Mouse (Mus musculus) neural tube, embryonic 15.5 days (tissue): ENCODE data around the gene Srp68. TPM values are rescaled to one million over a fixed set of nuclear protein-coding genes. Genes with fewer than 3 reads are reported as not detected.

Experiments
- ATAC-seq: fragments of 200-750 bp; cut with Nextera tagmentation; 2 replicates; pipeline ENCODE4 v1.8.0; 2017; ENCODE audit warnings: mild to moderate bottlenecking, moderate TSS enrichment, moderate library complexity; ENCODE audit not compliant: low FRiP score
- H3K27ac ChIP-seq: fragments of 300-500 bp; sonication (generic); replicated peaks from 2 replicates; pipeline ENCODE4 v1.5.1; 2015; ENCODE audit warnings: mild to moderate bottlenecking, inconsistent platforms
- H3K27me3 ChIP-seq: fragments of 300-500 bp; sonication (generic); replicated peaks from 2 replicates; pipeline ENCODE4 v1.6.1; 2015; ENCODE audit warnings: inconsistent platforms
- H3K36me3 ChIP-seq: fragments of 300-500 bp; sonication (generic); 2 replicates; pipeline ENCODE4 v1.6.1; 2015; ENCODE audit warnings: inconsistent platforms
- H3K4me1 ChIP-seq: fragments of 300-500 bp; sonication (generic); 2 replicates; pipeline ENCODE4 v1.6.1; 2015; ENCODE audit warnings: inconsistent platforms
- H3K4me2 ChIP-seq: fragments of 300-500 bp; sonication (generic); 2 replicates; pipeline ENCODE4 v1.6.1; 2015; ENCODE audit warnings: inconsistent platforms, mild to moderate bottlenecking, moderate library complexity
- H3K4me3 ChIP-seq: fragments of 300-500 bp; sonication (generic); replicated peaks from 2 replicates; pipeline ENCODE4 v1.5.1; 2015; ENCODE audit warnings: mild to moderate bottlenecking, inconsistent platforms
- H3K9ac ChIP-seq: fragments of 300-500 bp; sonication (generic); replicated peaks from 2 replicates; pipeline ENCODE4 v1.6.1; 2015; ENCODE audit warnings: mild to moderate bottlenecking, inconsistent platforms
- H3K9me3 ChIP-seq: fragments of 300-500 bp; sonication (generic); replicated peaks from 2 replicates; pipeline ENCODE4 v1.6.1; 2016; ENCODE audit warnings: inconsistent platforms
- WGBS: fragments of 180-500 bp; shearing (Covaris S2); methylation state at CpG from one replicate; pipeline ENCODE4 v1.1.7; 2015; ENCODE audit warnings: mixed read lengths; 5-methylcytosine and 5-hydroxymethylcytosine counted together
- polyA plus RNA-seq: library from polyadenylated mRNA; unstranded; fragments of >200 nt; fragmentation: Nextera tagmentation; extraction: Ambion mirVana; gene quantifications from 2 replicates; pipeline ENCODE4 v1.2.1, GENCODE M21; 2015

Srp68 gene
- polyA plus RNA-seq, 1 experiment from 2014 or later: 64.2 TPM

DNA sequence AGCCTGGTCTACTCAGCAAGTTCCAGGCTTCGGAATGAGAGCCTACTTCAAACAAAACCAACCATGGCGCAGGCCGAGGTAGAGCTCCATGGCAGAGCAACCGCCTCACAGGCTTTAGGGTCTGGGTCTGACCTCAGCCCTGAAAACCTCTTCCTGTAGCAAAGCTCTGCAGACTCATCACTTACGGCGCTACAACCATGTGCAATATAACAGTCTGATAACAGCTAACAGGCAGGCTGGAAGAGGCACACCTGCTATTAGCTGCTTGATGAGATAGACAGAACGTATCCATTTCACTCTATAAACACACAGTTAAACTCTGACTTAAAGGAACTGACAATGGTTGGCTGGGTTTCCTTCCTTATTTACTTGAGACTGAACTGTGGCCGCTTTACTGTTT is 14.6 kb downstream of the Srp68 start:
- Histone ChIP-seq H3K27ac (no peak overlapping the region), H3K4me2 (no peak overlapping the region), H3K9me3 (no peaks in the 10 kb centered on the region), H3K9ac (no peak overlapping the region), H3K4me3 (no peak overlapping the region), H3K4me1 (no peaks in the 10 kb centered on the region), H3K36me3 (peaks cover 91% of the 10 kb centered on the region), H3K27me3 (no peaks in the 10 kb centered on the region)
- 94% methylated on average over 8 of the region's 8 CpGs for whole genome bisulfite sequencing
- no peak for ATAC-seq

DNA sequence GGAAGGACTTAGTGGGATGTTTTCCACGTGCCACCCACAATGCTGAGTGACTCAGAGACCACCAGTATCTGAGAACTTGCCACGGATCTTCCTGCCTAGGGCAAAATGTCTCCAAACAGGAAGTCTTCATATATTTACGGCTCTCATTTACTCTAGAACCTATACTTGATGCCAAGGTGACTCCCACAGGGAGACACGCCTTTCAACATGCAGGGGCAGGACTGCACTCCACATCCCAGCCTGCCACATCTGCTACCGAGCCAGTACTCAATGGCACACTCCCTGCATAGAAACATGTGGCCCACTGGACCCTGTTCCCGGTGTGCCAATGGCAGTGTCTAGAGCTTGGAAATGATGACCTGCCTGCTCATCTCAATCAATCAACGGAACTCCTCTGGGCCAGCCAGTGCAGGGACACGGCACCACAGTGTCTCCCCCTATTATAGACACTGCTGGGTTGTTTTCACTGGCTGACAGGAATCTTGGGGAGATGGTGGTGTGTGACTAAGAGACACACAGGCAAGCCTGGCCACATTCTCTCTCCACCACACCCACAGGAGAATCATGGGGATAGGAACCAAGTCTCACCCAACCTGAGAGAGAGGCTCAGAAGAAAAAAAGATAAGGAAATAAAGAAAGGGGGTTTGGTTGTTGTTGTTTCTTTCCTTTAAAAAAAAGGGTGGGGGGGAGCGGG is 17.9 kb downstream of the Srp68 start:
- H3K27ac ChIP-seq: no peak overlapping the region
- H3K4me3 ChIP-seq: no peak overlapping the region
- H3K4me1 ChIP-seq: no peaks in the 10 kb centered on the region
- no peak for ATAC-seq
- H3K36me3 ChIP-seq: peaks cover 91% of the 10 kb centered on the region
- H3K9me3 ChIP-seq: no peaks in the 10 kb centered on the region
- H3K27me3 ChIP-seq: no peaks in the 10 kb centered on the region
- H3K4me2 ChIP-seq: no peak overlapping the region
- no peak overlapping the region for H3K9ac ChIP-seq
- WGBS: 85% methylated on average over 9 of the region's 9 CpGs

DNA sequence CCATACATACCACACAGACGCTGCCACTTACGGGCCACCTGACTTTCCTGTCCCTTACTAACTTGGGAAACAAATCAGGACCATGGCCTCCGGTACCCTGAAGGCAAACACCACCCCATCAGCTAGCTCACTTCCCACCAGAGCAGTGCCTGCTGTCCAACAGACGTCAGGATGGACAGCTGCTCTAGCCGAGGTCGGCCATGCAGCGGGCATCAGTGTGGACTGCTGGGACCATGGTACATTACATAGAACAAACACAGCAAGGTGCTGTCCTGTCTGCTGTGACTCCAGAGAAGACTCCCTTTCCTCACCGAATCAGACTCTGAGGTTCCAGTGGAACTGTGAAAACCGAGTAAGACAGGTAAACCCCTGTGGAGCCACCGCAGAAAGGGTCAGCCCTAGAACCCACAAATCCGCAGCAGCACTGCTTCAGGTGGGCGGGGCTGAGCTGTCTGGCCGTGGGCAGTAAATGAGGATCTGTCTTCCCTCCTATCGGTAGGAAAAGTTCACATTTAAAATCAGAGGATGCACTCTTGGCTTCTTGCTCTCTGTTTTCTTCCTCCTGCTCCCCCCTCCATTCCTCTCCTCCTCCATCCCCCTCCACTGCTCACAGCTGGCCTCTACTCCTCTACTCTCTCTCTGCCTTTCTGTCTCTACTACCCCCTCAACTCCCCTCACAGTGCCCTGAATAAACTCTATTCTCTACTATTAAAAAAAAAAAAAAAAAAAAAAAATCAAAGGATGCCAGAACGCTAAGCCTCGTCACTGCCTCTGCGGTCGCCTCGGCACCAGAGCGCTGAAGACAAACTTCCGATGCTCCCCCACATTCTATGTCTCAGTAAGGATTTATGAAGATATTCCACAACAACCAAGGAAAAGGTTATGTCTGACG is 18.7 kb downstream of the Srp68 start:
- H3K36me3 ChIP-seq: peaks cover 91% of the 10 kb centered on the region
- 85% methylated on average over 22 of the region's 22 CpGs for WGBS
- ATAC-seq: no peak

DNA sequence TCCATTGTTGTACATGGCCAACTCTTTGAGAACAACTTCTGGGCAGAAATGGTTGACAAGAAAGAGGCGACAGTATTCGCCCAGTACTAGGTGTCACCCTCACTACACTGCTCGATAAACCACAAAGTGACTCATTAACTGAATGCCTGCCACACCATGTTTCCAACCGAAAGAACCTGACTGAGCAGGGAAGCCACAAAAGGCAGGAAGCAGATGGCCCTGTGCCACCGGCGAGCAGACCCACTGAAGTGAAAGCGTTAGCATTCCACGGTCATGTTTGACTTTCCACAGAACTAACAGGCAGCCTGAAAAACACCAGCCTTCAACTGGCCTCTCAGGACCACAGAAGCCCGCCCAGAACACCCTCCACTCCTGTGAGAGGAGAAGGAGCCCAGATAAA is 19.4 kb downstream of the Srp68 start:
- Histone ChIP-seq H3K9ac (no peak overlapping the region), H3K4me1 (no peaks in the 10 kb centered on the region), H3K4me3 (no peak overlapping the region), H3K9me3 (no peaks in the 10 kb centered on the region), H3K27ac (no peak overlapping the region), H3K4me2 (no peak overlapping the region), H3K36me3 (peaks cover 91% of the 10 kb centered on the region), H3K27me3 (no peaks in the 10 kb centered on the region)
- ATAC-seq: no peak
- 80% methylated on average over 9 of the region's 9 CpGs for WGBS

More for the DNA sequence above, 18.7 kb downstream of the Srp68 start:
- no peaks in the 10 kb centered on the region for H3K9me3 ChIP-seq
- H3K4me2 ChIP-seq: no peak overlapping the region
- H3K27me3 ChIP-seq: no peaks in the 10 kb centered on the region
- H3K4me3 ChIP-seq: no peak overlapping the region
- H3K9ac ChIP-seq: no peak overlapping the region
- no peak overlapping the region for H3K27ac ChIP-seq
- no peaks in the 10 kb centered on the region for H3K4me1 ChIP-seq

DNA sequence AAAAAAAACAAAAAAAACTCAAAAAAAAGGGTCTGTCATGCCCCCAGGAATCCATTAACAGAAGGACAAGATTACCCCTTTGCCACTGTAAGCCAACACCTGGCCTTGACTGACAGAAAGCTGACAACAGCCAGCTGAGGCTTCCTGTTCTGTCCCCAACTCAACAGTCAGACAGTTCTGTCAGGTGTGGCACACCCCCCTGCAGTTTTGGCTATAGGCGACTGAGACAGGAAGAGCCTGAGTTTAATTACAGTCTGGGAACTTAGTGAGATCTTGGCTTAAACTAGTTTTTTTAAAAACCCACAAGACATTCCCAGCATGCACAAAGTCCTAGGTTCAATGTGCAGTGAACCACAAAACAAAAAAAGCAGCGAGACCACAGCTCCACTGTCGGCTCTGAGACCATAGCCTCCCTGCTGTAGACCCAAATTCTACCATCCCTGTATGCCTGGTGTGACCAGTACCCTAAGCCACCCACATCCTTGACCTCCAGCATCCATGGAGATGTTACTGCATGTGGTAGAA is 20.9 kb downstream of the Srp68 start:
- Histone ChIP-seq H3K4me1 (no peaks in the 10 kb centered on the region), H3K4me2 (no peak overlapping the region), H3K9me3 (no peaks in the 10 kb centered on the region), H3K27me3 (no peaks in the 10 kb centered on the region), H3K9ac (no peak overlapping the region), H3K27ac (no peak overlapping the region), H3K4me3 (no peak overlapping the region), H3K36me3 (peaks cover 92% of the 10 kb centered on the region)
- WGBS: 87% methylated on average over 3 of the region's 3 CpGs
- no peak for ATAC-seq

DNA sequence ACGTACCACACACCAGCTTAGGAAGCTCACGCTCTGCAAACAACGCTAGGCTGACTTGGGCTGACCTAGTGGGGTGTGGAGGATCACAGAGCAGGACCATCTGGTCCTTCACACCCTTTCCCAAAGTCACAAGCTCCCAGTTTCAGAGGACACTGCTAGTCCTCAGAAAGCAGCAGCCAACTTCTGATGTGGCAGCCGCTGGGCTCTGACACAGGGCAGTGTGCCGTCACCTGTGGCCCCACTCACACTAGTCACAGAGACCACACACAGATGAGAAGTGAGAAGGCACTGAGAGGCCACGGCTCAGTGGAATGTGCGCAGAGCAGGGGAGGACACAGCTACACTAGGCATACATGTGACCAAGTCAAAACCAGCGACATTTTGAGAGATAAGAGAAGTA is 23.1 kb downstream of the Srp68 start:
- no peaks in the 10 kb centered on the region for H3K4me1 ChIP-seq
- no peak overlapping the region for H3K4me2 ChIP-seq
- H3K36me3 ChIP-seq: peaks cover 97% of the 10 kb centered on the region
- H3K27me3 ChIP-seq: no peaks in the 10 kb centered on the region
- 92% methylated on average over 8 of the region's 8 CpGs for WGBS
- no peak for ATAC-seq
- H3K4me3 ChIP-seq: no peak overlapping the region
- H3K27ac ChIP-seq: no peak overlapping the region
- no peak overlapping the region for H3K9ac ChIP-seq
- H3K9me3 ChIP-seq: no peaks in the 10 kb centered on the region

DNA sequence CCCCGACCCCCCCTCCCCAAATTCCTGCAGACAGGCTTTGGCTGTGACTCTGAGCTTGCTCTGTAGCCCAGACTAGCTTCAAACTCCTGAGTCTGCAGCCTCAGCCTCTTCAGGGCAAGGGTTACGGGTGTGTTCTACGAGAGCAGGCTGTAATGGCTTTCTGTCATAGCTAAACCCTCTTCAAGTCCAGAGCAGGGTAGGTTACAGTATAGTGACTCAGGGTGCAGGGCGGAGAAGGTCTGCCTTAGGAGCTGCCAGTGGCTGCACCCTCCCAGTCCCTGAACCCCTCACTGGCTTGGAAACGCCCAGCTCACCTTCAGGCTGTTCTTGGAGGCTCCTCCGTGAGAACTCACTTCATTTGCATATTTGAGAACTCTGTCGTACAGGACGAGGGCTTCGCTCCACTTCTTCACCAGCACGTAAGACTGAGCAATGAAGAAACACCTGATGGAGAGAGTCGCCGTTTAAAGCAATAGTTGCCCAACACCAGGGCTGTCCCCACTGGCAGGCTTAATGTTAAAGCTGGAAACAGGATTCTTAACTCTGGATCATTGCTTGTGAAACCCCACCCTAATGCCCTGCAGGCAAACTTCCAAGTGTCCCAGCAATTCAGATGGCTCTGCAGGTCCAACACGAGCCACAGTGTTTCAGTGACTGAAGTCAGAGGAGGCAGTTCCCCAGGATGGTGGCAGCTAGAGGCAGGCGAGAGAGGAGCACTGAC is 26.4 kb downstream of the Srp68 start:
- no peak for ATAC-seq
- WGBS: 86% methylated on average over 14 of the region's 14 CpGs

DNA sequence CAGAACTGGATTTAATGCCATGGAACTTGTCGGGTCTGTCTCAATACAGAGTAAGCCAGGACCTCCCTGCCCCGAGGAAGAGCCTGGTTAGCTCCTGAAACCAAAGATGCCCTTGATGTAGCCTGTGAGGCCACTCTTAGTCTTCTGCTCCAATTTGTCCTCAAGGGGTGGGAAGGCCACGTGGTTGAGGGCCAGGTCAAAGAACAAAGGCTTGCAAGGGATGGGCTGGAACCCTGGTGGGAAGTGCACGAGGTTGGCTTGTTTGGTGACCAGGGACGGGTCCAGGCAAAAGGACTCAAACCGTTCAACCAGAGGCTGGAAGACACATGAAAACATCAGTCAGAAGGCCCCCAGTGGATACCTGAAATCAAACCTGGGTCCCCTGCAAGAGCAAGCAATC is 28.4 kb downstream of the Srp68 start:
- Histone ChIP-seq H3K4me1 (no peaks in the 10 kb centered on the region), H3K4me2 (no peak overlapping the region), H3K36me3 (peaks cover 78% of the 10 kb centered on the region), H3K9me3 (no peaks in the 10 kb centered on the region), H3K27me3 (no peaks in the 10 kb centered on the region), H3K9ac (no peak overlapping the region), H3K27ac (no peak overlapping the region), H3K4me3 (no peak overlapping the region)
- 80% methylated on average over 6 of the region's 6 CpGs for WGBS
- no peak for ATAC-seq

More for the DNA sequence above, 26.4 kb downstream of the Srp68 start:
- Histone ChIP-seq H3K4me2 (no peak overlapping the region), H3K4me3 (no peak overlapping the region), H3K9ac (no peak overlapping the region), H3K36me3 (peaks cover 99% of the 10 kb centered on the region), H3K27me3 (no peaks in the 10 kb centered on the region), H3K4me1 (no peaks in the 10 kb centered on the region), H3K9me3 (no peaks in the 10 kb centered on the region), H3K27ac (no peak overlapping the region)

DNA sequence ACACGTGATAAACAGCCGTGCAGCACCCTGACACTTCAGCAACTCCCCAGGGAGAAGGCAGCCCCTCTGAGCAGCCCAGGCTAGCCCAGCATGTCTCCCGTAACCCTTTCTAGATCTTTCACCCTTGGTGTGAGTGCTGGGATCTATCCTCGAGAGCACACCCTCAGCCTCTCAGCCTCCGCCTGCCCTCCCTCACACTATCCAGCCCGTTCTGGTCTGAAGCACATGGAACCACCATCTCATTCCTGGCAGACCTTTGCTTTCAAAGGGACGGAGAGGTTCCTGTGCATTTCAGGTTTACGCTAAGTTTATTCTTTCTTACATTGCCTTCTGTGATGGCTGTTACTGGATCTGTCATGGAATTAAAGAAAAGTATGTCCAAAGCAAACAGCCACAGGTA is 29.4 kb downstream of the Srp68 start:
- Histone ChIP-seq H3K4me1 (no peaks in the 10 kb centered on the region; the same call in 1 of the 2 replicates), H3K4me2 (no peak overlapping the region), H3K9me3 (no peaks in the 10 kb centered on the region), H3K4me3 (no peak overlapping the region), H3K27me3 (no peaks in the 10 kb centered on the region), H3K36me3 (peaks cover 68% of the 10 kb centered on the region), H3K9ac (no peak overlapping the region), H3K27ac (no peak overlapping the region)
- WGBS: 89% methylated on average over 8 of the region's 8 CpGs
- no peak for ATAC-seq

DNA sequence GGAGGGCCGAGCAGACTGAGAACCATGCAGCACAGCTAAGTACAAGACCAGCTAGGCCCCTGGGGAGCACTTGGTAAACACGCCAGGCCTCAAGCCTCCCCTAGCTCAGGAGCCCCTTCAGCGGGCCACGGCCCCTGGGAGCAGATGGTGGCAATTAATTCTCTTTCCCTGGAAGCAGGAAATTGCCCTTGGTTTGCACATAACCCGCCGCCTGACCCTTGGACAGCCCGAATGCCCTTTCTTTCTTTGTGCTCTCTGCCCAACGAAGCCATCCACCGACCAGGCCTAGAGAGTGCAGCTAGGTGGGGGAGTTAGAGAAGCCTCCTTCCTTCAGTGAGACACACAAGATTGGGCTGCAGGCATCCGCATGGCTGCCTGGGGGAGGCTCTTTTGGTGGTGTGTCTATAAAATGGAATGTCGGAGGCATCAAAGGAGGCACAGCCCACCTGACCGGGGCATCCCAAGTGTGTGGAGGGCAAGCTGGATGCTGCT is 32.2 kb downstream of the Srp68 start:
- Histone ChIP-seq H3K9ac (no peak overlapping the region), H3K9me3 (no peaks in the 10 kb centered on the region)

DNA sequence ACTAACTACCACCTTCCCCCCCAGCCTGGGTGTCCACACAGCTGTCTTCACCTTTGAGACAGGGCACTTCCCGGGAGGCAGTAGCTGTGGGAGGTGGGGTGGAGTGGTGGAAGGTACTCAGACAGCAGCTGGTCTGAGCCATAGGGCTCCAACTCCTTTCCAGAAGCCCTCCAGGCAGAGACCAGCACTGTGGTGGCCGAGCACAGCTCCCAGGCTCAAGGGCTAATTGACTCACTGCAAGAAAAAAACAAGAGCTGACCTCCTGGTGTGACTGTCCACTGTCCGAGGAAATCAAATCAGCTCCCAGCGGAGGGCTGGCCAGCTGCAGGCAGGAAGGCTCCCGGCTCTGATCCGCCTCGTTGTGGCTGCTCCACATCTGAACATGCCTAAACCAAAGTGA is 34.2 kb downstream of the Srp68 start:
- H3K4me3 ChIP-seq: no peak overlapping the region
- H3K9me3 ChIP-seq: no peaks in the 10 kb centered on the region
- peaks cover 20% of the 10 kb centered on the region for H3K36me3 ChIP-seq
- no peak overlapping the region for H3K9ac ChIP-seq
- H3K4me1 ChIP-seq: peaks cover 4% of the 10 kb centered on the region; the same call in 1 of the 2 replicates
- no peak overlapping the region for H3K27ac ChIP-seq
- ATAC-seq: no peak
- 13% methylated on average over 7 of the region's 7 CpGs for WGBS
- no peak overlapping the region for H3K4me2 ChIP-seq
- H3K27me3 ChIP-seq: peaks cover 21% of the 10 kb centered on the region

More for the DNA sequence above, 32.2 kb downstream of the Srp68 start:
- Histone ChIP-seq H3K27ac (no peak overlapping the region), H3K4me3 (no peak overlapping the region), H3K4me2 (no peak overlapping the region), H3K4me1 (peaks cover 4% of the 10 kb centered on the region; the same call in 1 of the 2 replicates), H3K36me3 (peaks cover 40% of the 10 kb centered on the region), H3K27me3 (peaks cover 20% of the 10 kb centered on the region)
- no peak for ATAC-seq
- WGBS: 15% methylated on average over 12 of the region's 12 CpGs
